Mouse (Mus musculus): ENCODE data around the gene Ankrd42.

The Ankrd42 gene

DNA sequence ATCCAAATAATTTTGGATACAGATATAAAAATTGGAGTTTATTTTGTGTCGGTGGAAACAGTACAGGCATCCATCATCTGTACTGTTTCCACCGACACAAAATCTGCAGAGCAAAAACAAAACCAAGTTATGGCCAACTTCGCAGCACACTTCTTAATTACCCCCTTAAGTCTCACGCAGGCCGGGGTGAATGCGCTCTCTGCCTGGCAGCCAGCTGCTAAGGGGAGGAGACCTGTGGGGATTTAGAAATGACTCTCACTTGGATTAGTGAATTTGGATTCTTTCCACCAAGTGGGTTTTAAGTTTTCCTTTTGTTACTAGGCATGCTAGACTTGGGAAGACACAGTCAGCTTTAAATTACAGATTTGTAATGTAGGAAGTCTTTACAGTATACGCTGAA is 26.1 kb downstream of the Ankrd42 start:
- TF ChIP-seq GATA4 (IDR thresholded peaks at IDR 0.05; ENCODE audit: insufficient replicate concordance, low read length), result no peak

DNA sequence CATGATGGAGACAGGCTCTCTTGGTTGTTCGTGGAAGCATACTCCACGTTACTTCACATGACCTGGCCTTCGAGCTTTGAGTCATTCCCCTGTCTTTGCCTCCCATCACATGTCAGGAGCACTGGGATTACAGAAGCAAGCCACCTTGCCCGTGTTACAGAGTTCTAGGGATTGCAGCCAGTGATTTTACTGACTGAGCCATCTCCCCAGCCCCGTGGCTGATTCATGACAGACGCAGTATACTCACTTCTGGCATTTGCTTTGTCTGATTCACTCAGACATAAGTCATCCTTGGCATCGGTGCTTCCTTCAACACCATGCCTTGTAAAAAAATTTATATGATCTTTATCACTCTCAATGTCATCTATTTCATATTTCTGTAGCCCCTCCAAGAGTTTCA is 32.0 kb downstream of the Ankrd42 start:
- no peak for TF ChIP-seq GATA4 (IDR thresholded peaks at IDR 0.05; ENCODE audit: insufficient replicate concordance, low read length)

DNA sequence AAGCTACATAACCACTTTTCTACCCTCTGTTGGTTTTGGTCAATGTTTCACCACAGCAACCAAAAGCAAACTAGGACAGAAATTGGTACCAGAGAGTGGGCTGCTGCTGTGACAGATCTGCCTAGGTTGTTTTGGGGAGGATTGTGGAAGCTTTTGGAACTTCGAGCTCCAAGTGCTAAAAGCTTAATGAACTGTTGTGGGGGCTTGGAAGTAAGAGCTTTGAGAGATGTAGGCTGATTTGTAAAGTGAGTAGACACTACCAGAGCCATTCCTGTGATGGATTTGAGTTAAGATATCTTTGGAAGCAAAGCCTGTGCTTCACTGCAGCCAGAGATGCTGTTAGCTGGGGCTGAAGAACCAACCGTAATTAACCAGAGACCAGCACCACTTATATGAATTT is 46.1 kb downstream of the Ankrd42 start:
- no peak for TF ChIP-seq GATA4 (IDR thresholded peaks at IDR 0.05; ENCODE audit: insufficient replicate concordance, low read length)

DNA sequence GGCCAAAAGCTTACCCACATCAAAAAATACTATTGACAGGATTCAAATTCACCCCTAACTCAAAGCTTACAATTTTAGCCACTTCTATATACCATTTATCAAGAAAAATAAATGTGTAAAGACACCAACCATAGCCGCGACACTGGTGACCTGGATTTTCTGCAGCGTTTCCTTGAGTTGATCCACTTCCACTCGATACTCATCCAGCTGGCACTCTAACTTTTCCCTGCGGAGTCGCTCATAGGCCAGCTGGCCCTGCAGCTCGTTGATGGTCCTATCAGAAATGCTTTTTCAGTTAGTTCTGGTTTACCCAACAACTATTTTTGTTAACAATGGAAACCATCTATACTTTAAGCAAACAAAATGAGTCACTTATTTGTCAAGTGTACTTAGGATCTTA is 47.0 kb downstream of the Ankrd42 start:
- no peak for TF ChIP-seq GATA4 (IDR thresholded peaks at IDR 0.05; ENCODE audit: insufficient replicate concordance, low read length)

GRCm38 (mm10) chr7:92583567-92583966 is 53.4 kb downstream of the Ankrd42 start:
- TF ChIP-seq GATA4 (IDR thresholded peaks at IDR 0.05; ENCODE audit: insufficient replicate concordance, low read length), result no peak

- no peak for TF ChIP-seq GATA4 (IDR thresholded peaks at IDR 0.05; ENCODE audit: insufficient replicate concordance, low read length)
Observed at GRCm38 (mm10) chr7:92580491-92581207, 56.3 kb downstream of the Ankrd42 start.

DNA sequence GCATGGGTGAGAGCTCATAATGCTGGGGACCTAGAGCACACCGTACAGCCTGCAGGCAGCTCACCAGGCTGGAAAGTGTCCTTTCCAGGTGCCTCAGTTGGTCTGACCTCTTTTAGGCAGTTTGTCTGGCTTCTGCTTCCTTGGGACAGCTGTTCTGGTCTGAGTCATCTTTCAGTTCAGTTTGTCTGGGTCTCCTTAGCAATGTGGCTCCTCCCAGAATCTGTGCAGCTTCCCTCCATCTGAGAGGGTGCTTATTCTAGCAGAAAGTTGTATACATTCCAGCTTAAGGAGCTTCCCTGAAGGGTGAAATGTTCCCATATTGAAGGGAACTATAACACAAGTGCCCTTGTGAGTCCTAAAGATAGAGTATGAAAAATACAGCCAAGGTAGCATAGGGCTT is 70.2 kb downstream of the Ankrd42 start:
- no peak for TF ChIP-seq GATA4 (IDR thresholded peaks at IDR 0.05; ENCODE audit: insufficient replicate concordance, low read length)

- no peak; the same call in 1 of the 2 replicates for TF ChIP-seq GATA4 (IDR thresholded peaks at IDR 0.05; ENCODE audit: insufficient replicate concordance, low read length)
Observed at GRCm38 (mm10) chr7:92560986-92561876, 75.7 kb downstream of the Ankrd42 start, which contains the start of gene Ccdc90b. Gene Ccdc90b (plus strand): TSS chr7:92561149.

GRCm38 (mm10) chr7:92558744-92559143 is 78.2 kb downstream of the Ankrd42 start:
- TF ChIP-seq GATA4 (IDR thresholded peaks at IDR 0.05; ENCODE audit: insufficient replicate concordance, low read length), result no peak

DNA sequence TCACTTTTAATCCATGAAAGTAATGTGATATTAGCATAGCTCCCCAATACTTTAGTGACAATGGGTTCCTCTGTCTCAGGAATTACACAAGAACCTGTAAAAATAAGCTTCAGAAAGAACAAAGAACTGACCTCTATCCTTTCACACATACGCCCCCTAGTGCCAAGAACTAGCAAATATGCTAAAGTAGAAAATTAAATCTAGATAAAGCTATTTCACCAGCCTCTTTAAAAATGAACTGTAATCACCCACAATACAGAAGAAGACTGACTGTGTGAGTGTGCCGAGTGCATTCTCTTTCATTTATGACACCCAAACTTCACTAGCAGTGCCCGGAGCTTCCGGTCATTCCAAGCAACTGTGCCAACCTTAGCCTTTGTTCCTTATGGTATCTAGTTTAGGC is 86.0 kb downstream of the Ankrd42 start:
- TF ChIP-seq GATA4 (IDR thresholded peaks at IDR 0.05; ENCODE audit: insufficient replicate concordance, low read length), result no peak

- no peak for TF ChIP-seq GATA4 (IDR thresholded peaks at IDR 0.05; ENCODE audit: insufficient replicate concordance, low read length)
Observed at GRCm38 (mm10) chr7:92550248-92550989, 86.5 kb downstream of the Ankrd42 start.

DNA sequence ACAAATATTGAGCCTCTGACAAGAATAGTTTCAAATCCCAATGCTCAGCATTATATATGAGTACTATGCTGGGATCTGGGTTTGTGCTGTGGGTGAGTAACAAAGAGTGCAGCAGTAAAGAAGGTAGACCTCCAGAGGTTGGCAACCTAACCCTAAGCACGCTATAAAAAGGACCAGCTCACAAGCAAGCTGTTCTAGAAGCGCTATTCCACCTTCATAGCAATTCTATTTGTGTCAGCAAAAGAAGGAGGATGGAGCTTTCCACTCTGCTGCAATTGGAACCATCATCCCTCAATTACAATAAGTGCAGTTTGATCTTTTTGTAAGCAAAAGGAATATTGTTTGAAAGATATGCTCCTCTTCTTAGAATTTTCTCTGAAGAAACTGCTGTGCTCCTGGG is 90.2 kb downstream of the Ankrd42 start:
- TF ChIP-seq GATA4 (IDR thresholded peaks at IDR 0.05; ENCODE audit: insufficient replicate concordance, low read length), result no peak

DNA sequence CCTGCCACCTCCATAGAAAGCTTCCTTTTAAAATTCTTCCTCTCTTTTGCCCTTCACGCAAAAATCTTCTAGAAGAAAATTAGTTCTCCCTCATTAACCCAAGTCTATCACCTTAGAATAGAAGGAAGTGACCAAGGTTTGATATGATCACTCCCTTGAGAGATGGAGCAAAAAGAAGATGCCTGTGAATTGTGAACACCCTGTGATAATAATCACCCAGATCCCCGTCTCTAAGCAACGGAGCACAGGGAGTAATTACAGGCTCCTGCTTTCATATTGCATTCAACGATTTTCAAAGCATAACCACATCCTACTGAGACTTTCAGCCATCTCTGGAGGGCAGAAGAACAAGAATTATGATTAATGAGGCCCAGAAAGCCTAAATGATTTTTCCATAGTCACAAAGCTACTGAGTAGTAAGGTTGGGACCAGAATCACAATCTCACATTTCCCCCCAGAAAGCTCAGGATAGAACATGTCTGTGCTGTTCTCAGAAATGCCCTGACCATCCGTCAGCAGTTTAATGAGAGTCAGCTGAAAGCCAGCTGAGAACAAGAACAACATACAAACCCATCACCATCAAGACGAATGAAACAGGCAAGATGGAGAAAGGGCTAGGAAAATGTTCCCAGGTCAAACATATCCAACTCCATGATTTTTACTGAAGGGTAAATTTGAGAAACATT is 104.4 kb downstream of the Ankrd42 start:
- no peak for TF ChIP-seq GATA4 (IDR thresholded peaks at IDR 0.05; ENCODE audit: insufficient replicate concordance, low read length)
